Mouse (Mus musculus) C3H10T1/2 (cell line): ENCODE measurements around the gene Evpl. TPM values are rescaled to one million over a fixed set of nuclear protein-coding genes. Genes with fewer than 3 reads are reported as not detected.

Experiments
- polyA plus RNA-seq, 2 experiments: library from polyadenylated mRNA; unstranded; fragments of >200 nt; fragmentation: generic; extraction: Trizol; gene quantifications; one replicate each; pipeline ENCODE4 v1.2.1; 2012; ENCODE audit warnings: missing spikeins in 2 of 2

Gene Evpl
- under 1 TPM; 0.02 to 0.27 TPM for polyA plus RNA-seq

GRCm38 (mm10) chr11:116237742-116238395, at the start of gene Evpl:
TSS of gene Evpl (minus strand) at chr11:116238077.

GRCm38 (mm10) chr11:116280751-116281663, 43.1 kb upstream of the Evpl start, which contains the start of gene Galr2:
TSS of gene Galr2 (plus strand) at chr11:116280939.

GRCm38 (mm10) chr11:116274045-116274666, 36.3 kb upstream of the Evpl start, which contains the start of gene Srp68:
TSS of gene Srp68 (minus strand) at chr11:116274217.

DNA sequence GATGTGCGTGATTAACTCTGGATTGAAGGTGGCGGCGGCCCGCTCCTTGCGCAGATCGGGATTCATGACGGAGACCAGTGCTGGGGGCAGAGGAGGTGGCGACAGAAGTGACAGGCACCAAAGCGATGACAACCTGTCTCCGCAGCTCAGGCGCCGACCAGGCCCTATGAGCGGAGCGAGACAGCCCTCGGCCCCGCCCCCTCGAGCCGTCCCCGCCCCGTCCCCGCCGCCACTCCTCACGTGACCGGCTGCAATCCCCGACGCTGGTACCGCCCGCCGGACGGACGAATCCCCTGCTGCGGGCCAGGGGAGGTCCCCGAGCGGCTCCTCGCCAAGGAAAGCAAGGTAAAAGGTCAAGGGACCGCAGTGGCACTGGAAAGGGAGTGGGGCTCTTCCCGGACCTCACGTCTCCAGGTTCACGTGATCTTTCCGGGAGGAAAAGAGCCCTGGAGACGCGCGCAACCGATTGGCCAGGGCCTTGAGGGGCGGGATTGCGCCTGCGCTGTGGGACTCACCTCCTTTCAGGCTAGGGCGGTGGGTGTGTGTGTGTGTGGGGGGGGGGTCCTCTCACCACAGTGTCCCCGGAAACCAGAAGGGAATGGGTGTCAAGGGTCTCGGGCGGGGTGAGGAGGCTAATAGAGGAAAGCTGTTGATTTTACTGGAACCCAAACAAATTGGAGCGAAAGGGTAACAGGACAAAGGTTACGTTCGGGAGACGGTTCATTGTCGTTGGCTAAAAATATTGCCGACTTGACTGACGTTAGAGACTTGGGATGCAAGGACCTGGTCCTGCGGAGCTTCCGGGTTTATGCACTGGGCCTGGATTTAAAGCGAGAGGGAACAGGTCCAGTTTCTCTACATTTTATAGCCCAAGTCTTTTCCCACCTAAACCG, 39.0 kb downstream of the Evpl start, which contains the start of the genes Ten1 and Acox1:
TSS of gene Ten1 (plus strand) at position 217 of the 893 bp plus-strand sequence.
TSS of gene Acox1 (minus strand) at position 407 of the 893 bp plus-strand sequence.

Other genes with a start within 250 kb of the Evpl start
- 100 to 1,000 TPM; 149 to 512 TPM for gene Galk1, start 225.4 kb downstream of the Evpl start, polyA plus RNA-seq
- gene H3f3b, start 210.1 kb downstream of the Evpl start, polyA plus RNA-seq = 1,000 to 10,000 TPM in 1 of 2 experiments, 100 to 1,000 TPM in 1; 518 to 1,136 TPM
- 10 to 100 TPM in 1 of 2 experiments, 1 to 10 TPM in 1; 8.4 to 34.8 TPM for gene Unk, start 207.8 kb downstream of the Evpl start, polyA plus RNA-seq
- under 1 TPM; 0.48 to 0.70 TPM for gene Unc13d, start 160.1 kb downstream of the Evpl start, polyA plus RNA-seq
- 100 to 1,000 TPM; 134 to 264 TPM for gene Wbp2, start 151.1 kb downstream of the Evpl start, polyA plus RNA-seq
- 100 to 1,000 TPM; 116 to 205 TPM for gene Trim47, start 110.9 kb downstream of the Evpl start, polyA plus RNA-seq
- 1 to 10 TPM; 2.1 to 5.7 TPM for gene Trim65, start 106.9 kb downstream of the Evpl start, polyA plus RNA-seq
- 100 to 1,000 TPM in 1 of 2 experiments, 10 to 100 TPM in 1; 77.3 to 156 TPM for gene Mrpl38, start 99.2 kb downstream of the Evpl start, polyA plus RNA-seq
- 10 to 100 TPM; 18.7 to 71.2 TPM for gene Fbf1, start 69.9 kb downstream of the Evpl start, polyA plus RNA-seq
- gene Ten1, start 39.2 kb downstream of the Evpl start, polyA plus RNA-seq = 10 to 100 TPM; 63.6 to 92.1 TPM
- gene Acox1, start 39.0 kb downstream of the Evpl start, polyA plus RNA-seq = 10 to 100 TPM in 1 of 2 experiments, 1 to 10 TPM in 1; 8.6 to 44.2 TPM
- gene Srp68, start 36.1 kb upstream of the Evpl start, polyA plus RNA-seq = 100 to 1,000 TPM in 1 of 2 experiments, 10 to 100 TPM in 1; 62.3 to 111 TPM
- 1 to 10 TPM in 1 of 2 experiments, under 1 TPM in 1; 0.06 to 2.5 TPM for gene Galr2, start 42.9 kb upstream of the Evpl start, polyA plus RNA-seq
- gene Exoc7, start 69.2 kb upstream of the Evpl start, polyA plus RNA-seq = 10 to 100 TPM; 89.3 to 90.3 TPM
- gene Foxj1, start 97.3 kb upstream of the Evpl start, polyA plus RNA-seq = under 1 TPM; 0.12 to 0.51 TPM
- gene Rnf157, start 175.0 kb upstream of the Evpl start, polyA plus RNA-seq = 10 to 100 TPM; 15.7 to 17.5 TPM
- gene Ubald2, start 196.0 kb upstream of the Evpl start, polyA plus RNA-seq = 100 to 1,000 TPM in 1 of 2 experiments, 10 to 100 TPM in 1; 99.5 to 182 TPM
- gene Qrich2, start 228.2 kb upstream of the Evpl start, polyA plus RNA-seq = under 1 TPM; 0.14 to 0.20 TPM